Mouse (Mus musculus) right cerebral cortex, postnatal 36 days (tissue): Measurements from ENCODE around the gene Npff.

Experiments used
- DNase-seq, 2 experiments: peaks; one replicate each; pipeline ENCODE4 v3.0.0; 2022; ENCODE audit warnings: low spot score in 2 of 2, mixed read lengths in 1 of 2

Gene Npff

DNA sequence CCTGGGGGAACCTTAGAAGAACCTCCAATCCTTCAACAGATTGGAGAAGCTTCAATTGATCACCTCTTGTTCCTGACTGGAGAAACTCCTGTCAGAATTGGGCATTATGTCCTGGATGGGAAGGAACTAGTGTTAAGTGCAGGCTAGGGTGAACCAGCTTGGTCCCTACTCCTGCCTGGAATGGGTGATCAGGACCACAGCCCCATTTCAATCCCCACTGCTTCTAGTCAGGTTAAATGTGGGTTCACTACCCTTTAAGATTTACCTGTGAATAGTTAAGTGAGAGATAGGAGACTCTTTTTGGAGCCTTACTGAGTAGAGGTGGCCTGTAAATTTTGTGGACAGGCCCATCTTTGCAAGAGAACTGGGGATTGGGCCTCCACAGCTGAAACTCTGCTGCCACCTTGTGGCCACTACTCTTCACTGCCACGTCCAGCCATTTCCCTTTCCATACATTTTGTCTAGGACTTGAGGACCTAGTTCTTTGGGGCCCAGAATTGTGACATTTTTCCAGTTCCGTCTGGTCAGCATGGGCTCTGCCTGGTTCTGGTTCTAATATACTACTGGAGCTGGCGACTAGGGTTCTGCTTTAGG lies at the start of gene Npff:
Gene Npff (minus strand): TSS at position 51 of the 594 bp plus-strand sequence.
- peak in 1 of 2 experiments; percentile 70 for DNase-seq

DNA sequence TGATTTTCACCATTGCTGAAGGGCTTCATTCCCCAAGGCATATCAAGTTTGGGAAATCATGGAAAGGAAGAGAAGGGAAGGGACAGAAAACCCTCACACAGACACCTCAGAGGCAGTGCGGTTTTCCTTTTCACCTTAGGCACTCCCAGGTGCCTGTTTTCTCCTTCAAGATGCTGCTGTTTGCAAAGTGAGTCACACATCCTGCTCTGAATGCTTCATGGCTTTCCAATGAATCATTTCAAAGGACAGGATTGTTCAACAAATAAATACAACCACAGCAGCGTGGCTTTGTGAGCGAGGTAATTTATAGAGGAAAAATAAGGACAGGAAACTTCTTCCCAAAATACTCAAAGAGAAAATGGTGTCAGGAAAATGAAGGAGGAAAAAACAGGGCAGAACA lies 47.3 kb upstream of the Npff start:
- no peak for DNase-seq

DNA sequence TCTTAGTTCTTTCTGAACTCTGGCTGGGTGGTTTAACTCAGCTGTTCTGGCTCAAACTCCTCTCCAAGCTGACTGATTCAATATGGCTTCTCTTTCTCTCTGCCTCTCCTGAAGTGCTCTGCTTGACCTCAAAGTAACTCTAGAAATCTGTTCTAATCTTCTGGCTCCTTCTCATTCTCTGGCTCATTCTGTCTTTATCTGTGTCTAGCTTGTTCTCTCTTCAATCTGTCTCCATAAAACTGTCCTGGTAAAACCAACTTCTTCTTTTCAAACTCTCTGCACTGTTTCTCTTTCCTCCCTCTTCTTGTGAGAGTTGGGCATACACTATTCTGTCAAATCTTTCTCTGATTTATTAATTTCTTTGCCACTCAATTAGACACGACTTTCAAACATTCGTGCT lies 43.1 kb upstream of the Npff start:
- DNase-seq, result no peak

DNA sequence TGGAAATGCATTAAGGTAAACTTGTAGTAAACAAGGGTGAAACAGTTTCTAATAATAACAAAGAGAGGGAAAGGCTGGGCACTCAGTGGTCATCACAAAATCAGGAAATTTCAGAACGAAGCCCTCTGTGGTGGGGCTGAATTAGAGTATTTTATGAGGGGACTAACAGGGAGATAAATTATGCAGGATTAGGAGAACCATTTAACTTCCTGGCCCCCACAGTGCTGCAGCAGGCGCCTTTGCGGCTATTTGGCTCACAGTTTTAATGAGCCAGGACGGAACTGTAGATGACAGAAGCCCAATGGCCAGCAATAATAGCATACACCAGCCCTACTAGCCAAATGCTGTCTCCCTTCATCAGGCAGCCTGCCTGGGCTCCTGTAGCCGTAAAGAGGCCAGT lies 38.9 kb upstream of the Npff start:
- no peak for DNase-seq

DNA sequence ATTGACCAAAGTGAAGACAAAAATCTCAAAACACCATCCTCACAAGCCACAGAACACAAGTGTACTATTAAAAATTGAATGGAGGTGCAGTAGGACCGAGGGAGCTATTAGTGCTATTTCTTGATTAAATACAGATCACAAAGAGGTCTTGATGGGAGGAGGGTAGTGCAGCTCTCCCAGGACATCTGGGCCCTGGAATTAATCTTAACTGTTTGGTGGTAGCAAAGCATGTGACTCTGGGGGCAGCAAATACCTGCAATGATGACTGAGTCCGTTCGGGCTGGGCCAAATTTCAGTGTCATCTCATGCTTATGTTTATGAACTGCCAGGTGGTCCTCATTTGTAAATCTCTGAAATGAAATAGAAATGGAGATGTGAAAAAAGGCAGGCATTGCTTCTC lies 38.3 kb upstream of the Npff start:
- no peak for DNase-seq

DNA sequence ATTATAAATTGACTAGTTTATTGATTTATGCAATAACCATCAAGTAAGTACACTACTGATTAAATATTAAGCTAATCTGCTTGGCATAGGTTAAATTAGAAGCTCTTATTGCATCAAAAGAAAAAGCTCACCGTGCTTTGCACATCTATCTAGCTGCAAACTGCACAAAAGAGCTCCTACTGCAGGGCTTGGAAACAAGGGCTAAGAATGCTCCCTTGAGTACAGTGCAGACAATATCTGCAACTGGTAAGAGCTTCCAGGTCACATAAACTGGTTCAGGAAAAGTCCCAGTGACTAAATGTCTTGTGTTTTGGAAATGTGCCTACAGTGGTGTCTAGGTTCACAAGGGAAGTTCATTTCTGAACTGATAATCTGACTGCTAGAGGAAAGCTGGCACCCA lies 37.7 kb upstream of the Npff start:
- no peak for DNase-seq

DNA sequence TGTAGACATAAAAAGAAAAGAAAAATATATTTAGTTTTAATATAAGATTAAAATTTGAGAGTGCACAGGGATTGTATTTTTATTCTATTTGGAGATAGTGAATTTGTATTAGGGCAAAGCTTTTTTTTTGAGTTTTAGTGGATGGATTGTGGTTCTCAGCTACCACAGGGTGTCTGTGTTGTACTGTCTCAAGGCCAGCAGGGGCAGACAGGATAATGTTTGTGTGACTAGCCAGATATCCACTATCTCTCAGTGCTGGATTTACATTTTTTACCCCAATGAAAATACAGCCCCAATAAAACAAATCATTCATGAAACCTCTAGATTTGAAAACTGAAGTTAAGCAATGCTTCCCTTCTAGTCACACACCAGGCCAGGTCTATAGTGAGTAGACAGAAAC lies 32.8 kb upstream of the Npff start:
- DNase-seq, result no peak

DNA sequence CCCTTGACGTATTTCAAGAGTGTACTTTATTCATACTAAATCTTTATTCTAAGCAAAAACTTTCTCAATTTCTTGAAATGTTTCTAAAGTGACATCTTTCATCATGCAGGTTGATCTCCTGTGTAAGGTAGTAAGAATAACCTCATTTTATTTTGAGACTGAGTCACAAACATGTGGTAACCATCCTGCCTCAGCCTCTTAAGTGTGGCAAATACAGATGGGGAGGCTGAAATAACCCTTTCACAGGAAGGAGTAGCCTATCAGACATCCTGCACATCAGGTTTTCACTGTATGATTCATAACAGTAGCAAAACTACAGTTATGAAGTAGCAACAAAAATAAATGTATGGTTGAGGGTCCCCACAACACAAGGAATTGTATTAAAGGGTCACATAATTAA lies 30.8 kb upstream of the Npff start:
- DNase-seq, result no peak

DNA sequence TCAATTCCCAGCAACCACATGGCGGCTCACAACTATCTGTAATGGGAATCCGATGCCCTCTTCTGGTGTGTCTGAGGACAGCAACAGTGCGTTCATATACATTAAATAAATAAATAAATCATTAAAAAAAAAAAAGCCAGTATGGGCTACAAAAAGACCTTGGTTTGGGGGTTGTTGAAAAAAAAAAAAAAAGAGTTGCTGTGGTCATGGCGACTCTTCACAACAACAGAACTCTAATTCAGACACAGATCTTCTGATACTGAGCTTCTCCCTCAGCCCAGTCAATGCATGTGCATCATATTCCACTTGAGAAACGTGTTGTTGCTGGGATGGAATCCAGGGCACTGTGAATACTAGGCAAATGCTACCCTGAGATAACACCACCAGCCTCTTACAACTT lies 27.9 kb upstream of the Npff start:
- no peak for DNase-seq

DNA sequence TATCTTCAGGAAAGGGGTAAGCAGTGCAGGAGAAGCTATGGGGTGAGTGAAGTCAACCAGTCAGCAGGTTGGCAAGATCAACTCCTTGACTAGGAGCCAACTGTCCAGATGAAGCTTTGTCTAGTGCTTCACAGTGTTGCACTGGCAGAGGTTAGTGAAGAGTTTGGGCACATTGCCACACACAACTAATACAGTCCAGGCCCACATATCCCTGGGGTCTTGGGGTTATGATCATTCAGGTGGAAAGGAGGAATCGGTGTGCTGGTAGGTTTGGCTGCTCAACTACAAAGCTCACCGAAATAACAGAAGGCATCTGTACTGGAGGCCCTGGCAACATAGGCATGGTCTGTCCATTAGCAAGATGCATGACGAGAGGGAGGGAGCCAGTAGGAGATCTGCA lies 22.7 kb upstream of the Npff start:
- DNase-seq, result no peak

DNA sequence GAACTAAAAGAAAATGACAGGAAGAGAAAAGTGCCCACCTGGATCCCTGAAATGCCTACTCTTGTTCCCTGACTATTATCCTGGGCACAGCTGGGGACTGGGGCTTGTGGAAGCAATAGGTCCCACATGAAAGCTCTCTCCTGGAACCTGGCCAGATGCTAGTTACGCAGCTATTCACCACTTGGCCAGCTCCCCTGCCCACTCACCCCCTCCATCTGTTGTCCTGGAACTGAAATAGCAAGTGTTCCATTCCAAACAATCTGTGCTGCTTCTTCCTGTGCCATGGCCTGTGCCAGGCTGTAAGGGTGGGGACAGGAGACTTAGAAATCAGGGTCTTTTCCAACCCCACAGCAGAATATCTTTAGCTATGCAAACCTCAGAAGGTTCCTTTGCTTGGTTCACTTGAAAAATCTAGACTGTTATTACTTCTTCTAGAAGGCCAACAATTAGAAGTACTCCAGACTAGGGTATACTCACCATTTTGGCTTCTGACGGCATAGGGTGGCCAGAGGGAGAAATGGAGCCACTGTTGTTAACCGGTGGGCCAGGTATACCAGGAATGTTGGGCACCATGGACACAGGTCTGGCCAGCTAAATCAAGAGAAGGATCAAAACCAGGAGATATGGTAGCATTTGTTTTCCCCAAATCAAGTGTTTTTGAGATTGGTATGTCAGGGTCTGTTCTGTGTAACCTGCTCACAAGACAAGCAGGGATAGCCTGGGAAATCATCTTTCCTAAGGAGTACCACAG lies 22.1 kb upstream of the Npff start:
- peak; percentile 75 to 91 for DNase-seq

DNA sequence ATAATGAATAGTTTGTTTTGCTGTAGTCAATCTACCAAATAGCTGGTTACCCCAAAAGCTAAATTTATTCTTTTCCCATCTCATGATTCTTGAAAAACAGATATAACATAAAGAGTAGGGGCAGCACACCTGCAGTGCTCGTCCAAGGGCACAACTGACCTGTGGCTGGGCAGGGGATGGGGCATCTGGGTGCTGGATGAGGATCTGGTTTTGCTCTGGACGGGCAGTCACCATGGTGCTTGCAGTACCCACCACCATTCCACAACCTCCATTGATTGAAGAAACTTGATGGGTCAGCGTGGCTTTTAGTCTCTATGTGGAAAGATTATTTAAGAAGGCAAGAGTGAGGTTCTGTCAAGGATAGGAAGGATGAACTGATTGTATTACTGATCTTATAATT lies 21.5 kb upstream of the Npff start:
- no peak for DNase-seq

DNA sequence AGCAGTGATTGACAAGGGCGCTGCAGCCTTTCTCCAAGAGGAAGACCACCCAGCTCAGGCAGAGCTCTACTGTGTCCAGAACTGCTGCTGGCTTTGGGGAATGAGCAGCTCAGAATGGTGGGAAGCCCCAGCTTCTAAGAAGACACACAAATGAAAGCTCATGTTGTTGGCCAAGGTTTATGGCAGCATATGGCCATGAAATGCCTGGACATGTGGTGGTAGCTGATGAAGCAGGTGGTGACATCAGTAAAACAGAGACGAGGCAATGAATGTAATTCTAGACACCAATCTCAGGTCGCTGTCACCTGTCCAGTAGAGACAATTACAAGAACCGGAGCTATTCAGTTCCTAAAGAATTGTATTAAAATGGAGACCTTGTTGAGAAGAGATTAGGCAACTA lies 20.1 kb upstream of the Npff start:
- DNase-seq, result no peak

DNA sequence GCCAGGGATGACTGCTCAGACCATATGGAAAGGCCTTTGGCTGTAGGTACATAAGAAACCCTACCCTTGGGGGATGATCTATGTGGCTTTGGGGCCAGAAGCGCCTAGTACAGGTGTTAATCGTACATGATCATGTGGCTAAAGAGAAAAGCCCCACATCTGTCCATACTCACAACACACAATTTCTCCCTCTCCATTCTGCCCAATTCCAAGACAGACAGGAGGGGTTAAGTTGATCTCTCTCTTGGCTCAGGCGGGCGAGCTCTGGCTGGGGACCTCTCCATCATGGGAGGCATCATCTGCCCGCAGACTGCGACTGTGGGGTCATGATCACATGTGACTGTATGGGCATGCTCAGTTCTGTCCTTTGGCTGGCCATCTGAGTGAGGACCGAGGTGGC lies 9.2 kb upstream of the Npff start:
- DNase-seq, result no peak

DNA sequence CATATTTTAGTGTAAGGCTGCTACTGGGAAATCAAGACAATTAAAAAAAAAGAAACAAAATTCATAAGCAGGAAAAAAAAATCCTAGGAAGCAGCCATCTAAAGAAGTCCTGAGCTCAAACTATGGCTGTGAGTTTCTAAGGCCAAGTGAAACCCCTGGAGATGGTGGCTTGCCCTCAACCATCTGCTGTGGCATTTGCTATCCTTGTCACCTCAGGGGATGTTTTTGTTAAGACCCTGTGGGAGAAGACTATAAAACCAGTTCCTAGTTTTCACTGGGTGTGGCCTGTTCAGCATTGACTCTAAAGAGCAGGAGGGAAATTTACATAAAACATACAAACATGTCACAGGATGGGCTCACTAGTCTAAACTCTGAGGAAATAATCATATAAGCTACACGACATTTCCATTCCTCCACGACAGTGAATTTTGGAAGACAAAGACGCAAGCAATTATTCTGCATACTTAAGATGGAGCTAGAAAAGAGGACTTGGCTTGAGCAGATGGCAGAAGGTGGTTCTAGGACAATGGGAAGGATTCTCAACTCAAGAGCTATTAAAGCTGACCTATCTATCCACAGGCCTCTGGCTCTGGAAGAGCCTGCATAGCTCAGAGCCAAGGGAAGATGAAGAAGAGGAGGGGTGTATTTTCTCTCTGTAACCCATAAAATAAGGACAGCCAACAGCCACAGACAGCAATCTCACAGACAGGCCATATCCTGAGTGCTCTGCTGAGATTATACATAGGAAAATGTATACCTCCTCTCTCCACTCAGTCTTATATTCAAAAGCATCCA lies 7.6 kb upstream of the Npff start:
- no peak for DNase-seq

DNA sequence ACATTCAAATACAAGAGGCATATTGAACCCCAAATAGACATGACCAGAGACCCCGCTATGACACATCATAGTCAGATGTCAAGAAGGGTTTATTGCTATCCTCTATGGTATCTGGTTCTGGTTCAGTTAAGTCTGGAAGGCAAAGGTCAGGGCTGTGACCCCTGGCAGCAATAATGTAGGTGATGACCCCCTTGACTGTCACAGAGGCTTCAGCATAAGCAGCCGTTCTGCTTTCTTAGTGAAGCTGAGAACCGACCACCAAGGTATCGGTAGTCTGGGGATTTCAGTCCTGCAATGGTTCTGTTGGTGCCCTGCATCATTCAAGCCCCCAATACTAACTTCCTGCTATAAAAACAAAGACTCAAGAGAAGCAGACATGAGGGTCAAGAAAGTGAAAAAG lies 6.8 kb upstream of the Npff start:
- no peak for DNase-seq

DNA sequence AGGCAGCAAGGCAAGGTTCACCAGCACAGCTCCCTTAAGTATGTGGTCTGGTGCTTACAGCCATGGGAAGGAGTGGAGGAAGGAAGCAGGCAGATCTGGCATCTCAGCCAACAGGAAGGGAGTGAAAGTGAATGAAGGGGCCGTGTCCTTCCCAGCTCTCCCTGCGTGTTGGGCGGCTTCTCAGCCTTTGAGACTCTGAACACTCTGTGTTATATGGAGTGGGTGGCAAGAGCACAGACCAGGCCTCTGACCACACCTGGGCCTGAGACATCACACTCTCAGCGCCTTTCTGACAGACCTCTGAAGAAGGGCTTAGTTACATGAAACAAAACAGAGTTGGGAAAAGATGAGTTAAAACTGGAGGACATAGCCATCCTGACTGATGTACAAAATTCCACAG lies 5.8 kb upstream of the Npff start:
- no peak for DNase-seq

DNA sequence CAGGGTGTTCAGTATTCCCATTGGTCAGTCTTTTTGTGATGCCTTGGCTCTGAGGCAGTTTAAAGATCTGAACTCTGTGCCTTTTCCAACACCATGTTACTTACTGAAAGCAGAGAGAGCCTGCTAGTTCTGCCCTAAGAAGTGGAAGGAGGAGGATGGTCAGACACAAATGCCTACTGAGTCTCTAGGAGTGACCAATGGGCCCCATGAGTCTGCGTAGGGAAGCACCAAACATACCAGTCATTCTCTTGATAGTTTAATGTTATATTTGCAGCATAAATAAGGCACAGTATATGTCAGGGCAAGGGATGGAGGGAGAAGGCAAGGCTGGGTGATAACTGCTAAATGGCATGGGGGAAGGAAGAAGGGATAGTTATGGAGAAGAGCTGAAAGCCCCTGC lies 3.7 kb upstream of the Npff start:
- no peak for DNase-seq

DNA sequence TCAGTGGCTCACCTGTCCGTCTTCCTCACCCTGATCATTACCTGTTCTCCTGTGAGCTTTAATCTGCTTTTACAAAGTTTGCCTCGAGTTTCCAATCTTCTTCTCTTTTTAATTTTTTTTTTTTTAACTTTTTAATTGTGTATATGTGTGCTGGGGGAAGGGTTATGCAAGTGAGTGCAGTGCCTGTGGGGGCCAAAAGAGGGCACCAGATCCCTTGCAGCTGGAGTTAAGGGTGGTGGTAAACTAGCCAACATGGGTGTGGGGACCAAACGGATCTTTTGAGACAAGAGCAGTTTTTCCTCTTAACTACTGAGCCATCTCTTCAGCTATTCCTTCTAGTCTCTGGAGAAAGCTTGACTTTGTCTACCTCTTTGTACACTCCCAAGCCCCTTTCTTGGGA lies 3.2 kb upstream of the Npff start:
- no peak for DNase-seq

DNA sequence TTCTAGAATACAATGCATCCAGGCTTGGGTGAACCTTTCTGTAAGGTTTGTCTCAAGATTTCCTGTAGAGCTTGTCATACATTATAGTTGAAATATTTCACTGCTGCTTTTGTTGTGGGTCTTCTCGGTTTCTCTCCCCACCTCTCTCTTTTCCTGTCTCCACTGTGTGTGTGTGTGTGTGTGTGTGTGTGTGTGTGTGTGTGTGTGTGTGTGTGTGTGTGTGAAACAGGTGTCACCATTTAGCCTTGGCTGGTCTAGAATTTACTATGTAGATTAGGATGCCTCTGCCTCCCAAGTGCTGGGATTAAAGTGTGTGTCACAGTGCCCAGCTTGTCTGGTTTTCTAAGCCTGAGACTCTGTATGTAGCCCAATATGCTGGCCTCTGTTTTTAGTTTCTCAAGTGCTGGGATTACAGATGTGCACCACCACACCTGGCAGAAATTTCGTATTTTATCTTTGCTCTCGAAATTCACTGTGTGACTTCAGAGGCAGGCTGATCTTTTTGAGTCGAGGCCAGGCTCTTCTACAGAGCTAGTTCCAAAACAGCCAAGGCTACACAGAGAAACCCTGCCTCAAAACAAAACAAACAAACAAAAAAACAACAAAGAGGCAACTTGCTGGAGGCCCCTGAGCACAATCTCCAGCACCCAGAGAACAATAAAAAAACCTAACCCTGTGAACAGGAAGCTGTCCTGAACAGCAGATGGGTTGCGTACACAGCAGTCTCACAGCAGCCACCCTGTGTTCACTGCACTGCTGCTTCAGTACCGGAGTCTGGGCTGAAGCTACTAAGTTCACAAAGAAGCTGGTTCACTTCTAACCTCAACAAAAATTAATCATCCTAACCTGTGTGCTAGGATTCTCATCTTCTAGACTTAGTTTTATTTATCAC lies 1.6 kb upstream of the Npff start:
- no peak for DNase-seq

DNA sequence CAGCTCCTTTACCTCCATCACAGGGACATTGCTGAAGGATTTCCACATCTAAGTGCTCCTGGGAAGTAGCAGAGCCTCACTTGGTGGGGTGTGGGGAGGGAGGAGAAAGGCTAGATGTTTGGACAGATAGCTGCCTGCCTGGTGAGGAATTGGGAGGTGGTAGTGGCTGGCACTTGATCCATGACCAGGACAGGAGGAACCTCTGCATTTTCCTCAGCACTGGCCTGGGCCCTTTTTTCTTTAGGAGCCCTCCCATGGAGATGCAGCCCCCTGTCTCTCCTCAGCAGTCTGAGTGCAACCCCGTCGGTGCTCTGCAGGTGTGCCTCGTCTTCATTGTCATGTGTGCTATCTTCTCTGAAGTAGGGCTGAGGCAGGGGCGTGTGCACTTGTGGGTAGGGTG lies 3.3 kb downstream of the Npff start:
- DNase-seq, result no peak

DNA sequence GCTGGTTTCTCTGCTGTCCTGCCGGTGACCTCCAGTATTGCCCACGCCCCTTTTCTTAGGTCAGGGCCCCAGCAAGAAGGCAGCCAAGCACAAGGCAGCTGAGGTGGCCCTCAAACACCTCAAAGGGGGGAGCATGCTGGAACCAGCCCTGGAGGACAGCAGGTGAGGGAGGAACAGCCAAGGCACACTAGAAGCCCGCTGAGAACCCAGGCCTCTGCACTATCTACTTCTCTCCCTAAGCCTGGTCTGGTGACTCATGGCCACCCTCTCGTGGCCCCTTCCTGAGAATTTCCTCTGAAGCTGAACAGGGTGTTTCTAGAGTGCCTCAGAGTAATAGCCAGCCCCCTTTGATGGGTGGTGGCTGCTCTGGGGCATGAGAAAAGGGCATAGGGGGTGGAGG lies 4.3 kb downstream of the Npff start:
- no peak for DNase-seq
